Mouse (Mus musculus) gastrocnemius, adult 8-10 months (tissue): ENCODE measurements around the gene Pea15a. TPM values are rescaled to one million over a fixed set of nuclear protein-coding genes. Genes with fewer than 3 reads are reported as not detected.

Experiments
- DNase-seq, 2 experiments: peaks; one replicate each; pipeline ENCODE4 v3.0.0; 2022; ENCODE audit warnings: low spot score in 2 of 2
- total RNA-seq, 4 experiments: library from RNA; stranded (reverse); gene quantifications; 2 replicates each; pipeline ENCODE4 v1.2.4; 2022

Gene Pea15a
- total RNA-seq, 4 experiments from 2014 or later: 15.6 to 23.8 (median 20.3) TPM

- no peak for DNase-seq
These were observed 25.7 kb downstream of the Pea15a start for GRCm38 (mm10) chr1:172180881-172181280.

GRCm38 (mm10) chr1:172179102-172179501, 27.5 kb downstream of the Pea15a start:
- DNase-seq: no peak

GRCm38 (mm10) chr1:172177791-172178190, 28.8 kb downstream of the Pea15a start:
- DNase-seq: no peak

- no peak for DNase-seq
These were observed 33.4 kb downstream of the Pea15a start for GRCm38 (mm10) chr1:172173181-172173580.

GRCm38 (mm10) chr1:172172381-172172780, 34.2 kb downstream of the Pea15a start:
- DNase-seq: no peak

- no peak for DNase-seq
These were observed 36.8 kb downstream of the Pea15a start for GRCm38 (mm10) chr1:172169809-172170208.

- DNase-seq: no peak
These were observed 38.7 kb downstream of the Pea15a start for GRCm38 (mm10) chr1:172167911-172168310.

GRCm38 (mm10) chr1:172162959-172163358, 43.6 kb downstream of the Pea15a start:
- DNase-seq: no peak

- DNase-seq: no peak
These were observed 44.6 kb downstream of the Pea15a start for GRCm38 (mm10) chr1:172162009-172162408.

- DNase-seq: no peak
These were observed 46.1 kb downstream of the Pea15a start for GRCm38 (mm10) chr1:172160508-172160907.

- no peak for DNase-seq
These were observed 46.6 kb downstream of the Pea15a start for GRCm38 (mm10) chr1:172159970-172160369.

- no peak for DNase-seq
These were observed 51.1 kb downstream of the Pea15a start for GRCm38 (mm10) chr1:172155518-172155917.

GRCm38 (mm10) chr1:172154536-172154935, 52.1 kb downstream of the Pea15a start:
- no peak for DNase-seq

- no peak for DNase-seq
These were observed 57.4 kb downstream of the Pea15a start for GRCm38 (mm10) chr1:172148955-172149815.

GRCm38 (mm10) chr1:172148279-172148954, 58.2 kb downstream of the Pea15a start:
- peak; percentile 20 to 33 for DNase-seq

- peak; percentile 96 to 98 for DNase-seq
These were observed 58.7 kb downstream of the Pea15a start, which contains the start of gene Dcaf8 for GRCm38 (mm10) chr1:172147835-172148278. Gene Dcaf8, plus strand, starts transcription at chr1:172148084.

Other genes with a start within 250 kb of the Pea15a start
- gene Vangl2, start 178.4 kb downstream of the Pea15a start, total RNA-seq: 1 to 10 TPM in 1 of 4 experiments, under 1 TPM in 3; 0.75 to 1.4 (median 0.85) TPM
- gene Nhlh1, start 149.2 kb downstream of the Pea15a start, total RNA-seq: not detected
- 100 to 1,000 TPM in 1 of 4 experiments, 10 to 100 TPM in 3; 82.9 to 101 (median 85.3) TPM for gene Copa, start 124.3 kb downstream of the Pea15a start, total RNA-seq
- 10 to 100 TPM; 23.6 to 28.9 (median 24.8) TPM for gene Ncstn, start 124.0 kb downstream of the Pea15a start, total RNA-seq
- gene Pex19, start 80.0 kb downstream of the Pea15a start, total RNA-seq: 10 to 100 TPM; 74.5 to 83.0 (median 76.6) TPM
- gene Dcaf8, start 58.7 kb downstream of the Pea15a start, total RNA-seq: 100 to 1,000 TPM; 197 to 219 (median 208) TPM
- 1,000 to 10,000 TPM; 2,216 to 3,193 (median 3,049) TPM for gene Casq1, start 13.1 kb upstream of the Pea15a start, total RNA-seq
- under 1 TPM; 0.11 to 0.44 (median 0.27) TPM for gene Atp1a4, start 51.6 kb upstream of the Pea15a start, total RNA-seq
- 10 to 100 TPM in 1 of 4 experiments, 1 to 10 TPM in 3; 7.3 to 10.5 (median 7.7) TPM for gene Igsf8, start 54.8 kb upstream of the Pea15a start, total RNA-seq
- 100 to 1,000 TPM; 819 to 944 (median 894) TPM for gene Atp1a2, start 91.3 kb upstream of the Pea15a start, total RNA-seq
- gene Kcnj9, start 122.5 kb upstream of the Pea15a start, total RNA-seq: not detected
- gene Kcnj10, start 134.4 kb upstream of the Pea15a start, total RNA-seq: under 1 TPM in 2 of 4 experiments, not detected in 2; 0.04 to 0.05 TPM
- gene Pigm, start 169.7 kb upstream of the Pea15a start, total RNA-seq: 1 to 10 TPM; 3.2 to 3.4 (median 3.2) TPM